16 mouse cellular contexts compared by ENCODE assay signal in genomic region chr2:119336002-119336401, GRCm38 (mm10). TPM values are rescaled to one million over a fixed set of nuclear protein-coding genes. Genes with fewer than 3 reads are reported as not detected.
DNase-seq lines count a peak whose midpoint lies in the region; ATAC-seq and TF ChIP-seq lines count a peak whose summit lies in the region.
"Had no signal": no experiment of that assay in that cellular context is flagged by ENCODE, and none has a peak within 500 bp of the region (broad histone marks: within the 10 kb centered on the region; RNA-seq: fewer than 3 reads in every experiment).

No protein-coding gene starts in this region.

- peak overlapping the region; percentile 13 for H3K9ac ChIP-seq in heart, adult 2 months (ENCODE audit: low read depth, low read length)
- H3K9ac ChIP-seq in neural tube, embryonic 11.5 days (ENCODE audit: low read length): no peak overlapping the region
- no peak overlapping the region for H3K9ac ChIP-seq in neural tube, embryonic 15.5 days (replicated peaks)
- H3K9ac ChIP-seq in liver, postnatal 0 days (replicated peaks): no peak overlapping the region
- H3K9ac ChIP-seq: neural tube, embryonic 12.5 days had no signal

- peaks cover 16% of the 10 kb centered on the region for H3K36me3 ChIP-seq in heart, adult 2 months (ENCODE audit: control insufficient read depth, insufficient read depth, low read length)
- H3K36me3 ChIP-seq in kidney, adult 2 months (ENCODE audit: control insufficient read depth, insufficient read depth, low read length): 0 out of 2 replicates have a peak, but pooled peaks cover 2% of the 10 kb centered on the region
- H3K36me3 ChIP-seq in neural tube, embryonic 11.5 days (ENCODE audit: control insufficient read depth, insufficient read depth, low read length): no peaks in the 10 kb centered on the region
- H3K36me3 ChIP-seq in neural tube, embryonic 15.5 days: no peaks in the 10 kb centered on the region
- H3K36me3 ChIP-seq in liver, postnatal 0 days (replicated peaks; ENCODE audit: insufficient read depth, low read length): no peaks in the 10 kb centered on the region
- H3K36me3 ChIP-seq: neural tube, embryonic 12.5 days had no signal

- H3K27ac ChIP-seq in heart, adult 2 months: peak overlapping the region; percentile 90
- peak overlapping the region; percentile 61 for H3K27ac ChIP-seq in kidney, adult 2 months (ENCODE audit: insufficient read depth, low read depth, low read length)
- H3K27ac ChIP-seq in neural tube, embryonic 11.5 days (ENCODE audit: low read depth, low read length): no peak overlapping the region
- H3K27ac ChIP-seq in neural tube, embryonic 15.5 days (replicated peaks): no peak overlapping the region
- H3K27ac ChIP-seq in liver, postnatal 0 days (ENCODE audit: low read depth): peak overlapping the region; percentile 57; the same call in 1 of the 2 replicates
- H3K27ac ChIP-seq: neural tube, embryonic 12.5 days had no signal

- peaks cover 9% of the 10 kb centered on the region for H3K4me1 ChIP-seq in heart, adult 2 months (ENCODE audit: control insufficient read depth, insufficient read depth, low read length)
- no peaks in the 10 kb centered on the region for H3K4me1 ChIP-seq in kidney, adult 2 months (ENCODE audit: control insufficient read depth, insufficient read depth, low read length)
- peaks cover 4% of the 10 kb centered on the region; the same call in 1 of the 2 replicates for H3K4me1 ChIP-seq in neural tube, embryonic 11.5 days (ENCODE audit: control insufficient read depth, insufficient read depth, low read length)
- peaks cover 11% of the 10 kb centered on the region for H3K4me1 ChIP-seq in neural tube, embryonic 15.5 days
- peaks cover 16% of the 10 kb centered on the region for H3K4me1 ChIP-seq in liver, postnatal 0 days (ENCODE audit: insufficient read depth)

- H3K27me3 ChIP-seq in heart, adult 2 months (ENCODE audit: control insufficient read depth, insufficient read depth, low read length): no peaks in the 10 kb centered on the region
- no peaks in the 10 kb centered on the region for H3K27me3 ChIP-seq in kidney, adult 2 months (replicated peaks; ENCODE audit: control insufficient read depth, insufficient read depth, low read length)
- peaks cover 9% of the 10 kb centered on the region for H3K27me3 ChIP-seq in neural tube, embryonic 11.5 days (ENCODE audit: control insufficient read depth, insufficient read depth, low read length)
- peaks cover 17% of the 10 kb centered on the region for H3K27me3 ChIP-seq in neural tube, embryonic 15.5 days (replicated peaks)
- peaks cover 9% of the 10 kb centered on the region; the same call in 1 of the 2 replicates for H3K27me3 ChIP-seq in liver, postnatal 0 days (ENCODE audit: insufficient read depth, low read length)

- no peak overlapping the region for H3K4me2 ChIP-seq in neural tube, embryonic 11.5 days (ENCODE audit: low read depth)
- no peak overlapping the region; the same call in 1 of the 2 replicates for H3K4me2 ChIP-seq in neural tube, embryonic 15.5 days
- no peak overlapping the region for H3K4me2 ChIP-seq in liver, postnatal 0 days (ENCODE audit: low read depth, low read length)
- H3K4me2 ChIP-seq: neural tube, embryonic 12.5 days had no signal

- peak overlapping the region; percentile 19 for H3K4me3 ChIP-seq in heart, adult 2 months
- 0 out of 2 replicates have a peak overlapping the region, but pooled peaks have one; percentile 1 for H3K4me3 ChIP-seq in kidney, adult 2 months (ENCODE audit: insufficient read depth, low read depth, low read length)
- H3K4me3 ChIP-seq in neural tube, embryonic 11.5 days (ENCODE audit: low read depth, low read length): no peak overlapping the region
- H3K4me3 ChIP-seq in neural tube, embryonic 15.5 days (replicated peaks): no peak overlapping the region
- no peak overlapping the region for H3K4me3 ChIP-seq in liver, postnatal 0 days (ENCODE audit: low read depth, low read length)
- H3K4me3 ChIP-seq: neural tube, embryonic 12.5 days had no signal

- ATAC-seq in neural tube, embryonic 11.5 days (ENCODE audit: insufficient read depth, low FRiP score, low TSS enrichment): no peak
- no peak for ATAC-seq in neural tube, embryonic 15.5 days (ENCODE audit: low FRiP score)
- no peak for ATAC-seq in liver, postnatal 0 days
- ATAC-seq: hindbrain, postnatal 0 days had no signal

- 32% methylated on average over 2 of the region's 2 CpGs for WGBS in heart, adult 2 months
- WGBS in kidney, adult 2 months: 58% methylated on average over 2 of the region's 2 CpGs
- 63% methylated on average over 2 of the region's 2 CpGs for WGBS in neural tube, embryonic 11.5 days
- 70% methylated on average over 2 of the region's 2 CpGs for WGBS in neural tube, embryonic 15.5 days
- WGBS in liver, postnatal 0 days (ENCODE audit: insufficient replicate concordance): 30% methylated on average over 2 of the region's 2 CpGs

- TF ChIP-seq CTCF in heart, adult 2 months (IDR thresholded peaks at IDR 0.05): no peak
- TF ChIP-seq CTCF in kidney, adult 2 months (conservative IDR thresholded peaks at IDR 0.05; ENCODE audit: insufficient read depth, insufficient read length, low read depth, low read length): no peak
- no peak for TF ChIP-seq CTCF in liver, postnatal 0 days (IDR thresholded peaks at IDR 0.05; ENCODE audit: low read depth)

- intact Hi-C loops in heart, adult 2 months (cut with DNase I): loop anchor here (1.0 to 2.0 kb wide), 3 partner anchors 9 to 75 kb away; no protein-coding TSS in a partner anchor

- no peaks in the 10 kb centered on the region for H3K9me3 ChIP-seq in neural tube, embryonic 11.5 days (ENCODE audit: control insufficient read depth, low read length)
- no peaks in the 10 kb centered on the region for H3K9me3 ChIP-seq in neural tube, embryonic 15.5 days (replicated peaks)
- no peaks in the 10 kb centered on the region for H3K9me3 ChIP-seq in liver, postnatal 0 days (ENCODE audit: low read length)
- H3K9me3 ChIP-seq: neural tube, embryonic 12.5 days had no signal

- TF ChIP-seq POLR2A in heart, adult 2 months (IDR thresholded peaks at IDR 0.05; ENCODE audit: insufficient read depth, low read depth, low read length): no peak
- no peak for TF ChIP-seq POLR2A in kidney, adult 2 months (IDR thresholded peaks at IDR 0.05; ENCODE audit: low read depth, low read length)

- no peak for DNase-seq in heart, adult 2 months
- DNase-seq in heart, adult 18-20 months: no peak
- no peak for DNase-seq in kidney, adult 2 months
- DNase-seq in kidney, adult 9 months: no peak
- peak; percentile 3 for DNase-seq in neural tube, embryonic 11.5 days (ENCODE audit: low spot score)
- no peak for DNase-seq in liver, postnatal 0 days
- DNase-seq in layer of hippocampus, adult 8-10 months (ENCODE audit: low spot score in 2 of 2): no peak
- DNase-seq: B cell, adult 2 months; gastrocnemius, postnatal 36 days; layer of hippocampus, postnatal 36 days; left cerebral cortex, postnatal 4 days; midbrain, embryonic 14.5 days; retina, postnatal 1 day had no signal

- TF ChIP-seq EP300 in heart, adult 2 months (IDR thresholded peaks at IDR 0.05; ENCODE audit: insufficient read depth, low read depth, low read length): no peak
- no peak for TF ChIP-seq EP300 in liver, postnatal 0 days (IDR thresholded peaks at IDR 0.05; ENCODE audit: low read depth)

- H3K79me2 ChIP-seq in heart, adult 2 months (replicated peaks; ENCODE audit: control insufficient read depth, insufficient read depth, low read length): no peaks in the 10 kb centered on the region

RNA-seq across cellular contexts. Expression of gene Dll4, which starts 10.4 kb away (rescaled TPM):
- 10 to 100 TPM; 13.7 to 15.8 TPM for total RNA-seq in heart, adult 2 months (2021)
- polyA plus RNA-seq in heart, adult 2 months (2012; rRNA removed): 22.0 and 35.8 TPM in 2 replicates
- 10 to 100 TPM; 13.3 to 19.6 TPM for total RNA-seq in heart, adult 18-20 months (2021)
- 14.6 and 15.9 TPM in 2 replicates for polyA plus RNA-seq in kidney, adult 2 months (2012; rRNA removed)
- polyA plus RNA-seq in neural tube, embryonic 11.5 days (2014; fragmentation: Nextera tagmentation; extraction: Ambion mirVana): 3.1 and 3.8 TPM in 2 replicates
- 3.9 and 10.4 TPM in 2 replicates for polyA plus RNA-seq in neural tube, embryonic 15.5 days (2015; fragmentation: Nextera tagmentation; extraction: Ambion mirVana)
- 1.8 and 1.9 TPM in 2 replicates for polyA plus RNA-seq in liver, postnatal 0 days (2015; fragmentation: Nextera tagmentation; extraction: Ambion mirVana)
- total RNA-seq in layer of hippocampus, adult 8-10 months (2022): 1 to 10 TPM; 2.1 to 3.7 (median 3.2) TPM

RNA-seq across cellular contexts. Expression of gene Chac1, which starts 15.0 kb away (rescaled TPM):
- 10 to 100 TPM in 1 of 2 experiments, 1 to 10 TPM in 1; 5.6 to 13.7 TPM for total RNA-seq in heart, adult 2 months (2021)
- 6.2 and 8.1 TPM in 2 replicates for polyA plus RNA-seq in heart, adult 2 months (2012; rRNA removed)
- 1 to 10 TPM; 4.0 to 7.0 TPM for total RNA-seq in heart, adult 18-20 months (2021)
- 2.0 and 2.2 TPM in 2 replicates for polyA plus RNA-seq in kidney, adult 2 months (2012; rRNA removed)
- polyA plus RNA-seq in neural tube, embryonic 11.5 days (2014; fragmentation: Nextera tagmentation; extraction: Ambion mirVana): 0.95 and 1.3 TPM in 2 replicates
- 11.3 and 12.1 TPM in 2 replicates for polyA plus RNA-seq in neural tube, embryonic 15.5 days (2015; fragmentation: Nextera tagmentation; extraction: Ambion mirVana)
- polyA plus RNA-seq in liver, postnatal 0 days (2015; fragmentation: Nextera tagmentation; extraction: Ambion mirVana): 0.35 and 0.36 TPM in 2 replicates
- total RNA-seq in layer of hippocampus, adult 8-10 months (2022): 1 to 10 TPM; 5.1 to 6.4 (median 6.4) TPM

RNA-seq across cellular contexts. Expression of gene Vps18, which starts 47.5 kb away (rescaled TPM):
- total RNA-seq in heart, adult 2 months (2021): 10 to 100 TPM; 12.2 TPM
- 10.2 and 12.6 TPM in 2 replicates for polyA plus RNA-seq in heart, adult 2 months (2012; rRNA removed)
- 10 to 100 TPM; 13.2 to 13.5 TPM for total RNA-seq in heart, adult 18-20 months (2021)
- 24.0 and 27.4 TPM in 2 replicates for polyA plus RNA-seq in kidney, adult 2 months (2012; rRNA removed)
- polyA plus RNA-seq in neural tube, embryonic 11.5 days (2014; fragmentation: Nextera tagmentation; extraction: Ambion mirVana): 17.4 and 17.8 TPM in 2 replicates
- polyA plus RNA-seq in neural tube, embryonic 15.5 days (2015; fragmentation: Nextera tagmentation; extraction: Ambion mirVana): 23.7 and 23.8 TPM in 2 replicates
- polyA plus RNA-seq in liver, postnatal 0 days (2015; fragmentation: Nextera tagmentation; extraction: Ambion mirVana): 4.7 TPM in 2 replicates
- 10 to 100 TPM; 42.9 to 47.2 (median 45.5) TPM for total RNA-seq in layer of hippocampus, adult 8-10 months (2022)

Comparison
In these comparisons a context has a peak if more than half of its experiments do, and no peak if none do; other contexts are left out.
1. H3K27ac ChIP-seq: peak in heart, adult 2 months (single experiment), kidney, adult 2 months (single experiment) and liver, postnatal 0 days (single experiment); none in neural tube, embryonic 11.5 days (single experiment) and neural tube, embryonic 15.5 days (single experiment).
2. H3K4me3 ChIP-seq: peak in heart, adult 2 months (single experiment) and kidney, adult 2 months (single experiment); none in neural tube, embryonic 11.5 days (single experiment), neural tube, embryonic 15.5 days (single experiment) and liver, postnatal 0 days (single experiment).